Mouse (Mus musculus) midbrain, embryonic 16.5 days (tissue): ENCODE measurements around the gene Zfp566. TPM values are rescaled to one million over a fixed set of nuclear protein-coding genes. Genes with fewer than 3 reads are reported as not detected.

ENCODE experiments used
- ATAC-seq: fragments of 200-750 bp; cut with Nextera tagmentation; 2 replicates; pipeline ENCODE4 v1.8.0; 2017; ENCODE audit warnings: moderate TSS enrichment
- H3K27ac ChIP-seq: fragments of 300-500 bp; sonication (generic); 2 replicates; pipeline ENCODE4 v1.5.1; 2014; ENCODE audit warnings: mild to moderate bottlenecking, low read length, mixed read lengths
- H3K27me3 ChIP-seq: fragments of 300-500 bp; sonication (generic); 2 replicates; pipeline ENCODE4 v1.6.1; 2014; ENCODE audit warnings: low read depth, low read length, mixed read lengths; ENCODE audit not compliant: control insufficient read depth, insufficient read depth
- H3K36me3 ChIP-seq: fragments of 300-500 bp; sonication (generic); 2 replicates; pipeline ENCODE4 v1.6.1; 2014; ENCODE audit warnings: mild to moderate bottlenecking, low read length, moderate library complexity, mixed read lengths; ENCODE audit not compliant: control insufficient read depth, insufficient read depth
- H3K4me1 ChIP-seq: fragments of 300-500 bp; sonication (generic); 2 replicates; pipeline ENCODE4 v1.6.1; 2014; ENCODE audit warnings: mild to moderate bottlenecking, low read length, mixed read lengths; ENCODE audit not compliant: control insufficient read depth, insufficient read depth
- H3K4me2 ChIP-seq: fragments of 300-500 bp; sonication (generic); 2 replicates; pipeline ENCODE4 v1.6.1; 2014; ENCODE audit warnings: mild to moderate bottlenecking, low read length, mixed read lengths
- H3K4me3 ChIP-seq: fragments of 300-500 bp; sonication (generic); 2 replicates; pipeline ENCODE4 v1.5.1; 2014; ENCODE audit warnings: low read depth, mild to moderate bottlenecking, low read length, moderate library complexity, mixed read lengths
- H3K9ac ChIP-seq: fragments of 300-500 bp; sonication (generic); 2 replicates; pipeline ENCODE4 v1.6.1; 2014; ENCODE audit warnings: low read depth, low read length, mixed read lengths
- H3K9me3 ChIP-seq: fragments of 300-500 bp; sonication (generic); replicated peaks from 2 replicates; pipeline ENCODE4 v1.6.1; 2014; ENCODE audit warnings: mild to moderate bottlenecking, low read length, mixed read lengths; ENCODE audit not compliant: control insufficient read depth, poor library complexity, severe bottlenecking
- WGBS: fragments of 180-500 bp; shearing (Covaris S2); extraction: QIAGEN DNeasy Blood & Tissue Kit; methylation state at CpG from one replicate; pipeline ENCODE4 v1.1.7; 2014; 5-methylcytosine and 5-hydroxymethylcytosine counted together
- polyA plus RNA-seq: library from polyadenylated mRNA; unstranded; fragments of >200 nt; fragmentation: Nextera tagmentation; extraction: Ambion mirVana; gene quantifications from 2 replicates; pipeline ENCODE4 v1.2.1, GENCODE M21; 2015

The Zfp566 gene
- polyA plus RNA-seq, 1 experiment from 2014 or later = 18.1 TPM

GRCm38 (mm10) chr7:30099297-30099696 lies 9.0 kb upstream of the Zfp566 start:
- 98% methylated on average over 13 of the region's 13 CpGs for WGBS
- no peak overlapping the region for H3K9ac ChIP-seq
- peaks cover 4% of the 10 kb centered on the region; the same call in 1 of the 2 replicates for H3K9me3 ChIP-seq
- H3K27ac ChIP-seq = no peak overlapping the region
- H3K36me3 ChIP-seq = peaks cover 37% of the 10 kb centered on the region
- H3K4me2 ChIP-seq = no peak overlapping the region
- H3K27me3 ChIP-seq = no peaks in the 10 kb centered on the region
- H3K4me1 ChIP-seq = peaks cover 18% of the 10 kb centered on the region
- no peak overlapping the region for H3K4me3 ChIP-seq
- no peak for ATAC-seq

- H3K4me1 ChIP-seq = peaks cover 23% of the 10 kb centered on the region
- H3K4me2 ChIP-seq = peak overlapping the region; percentile 74
- H3K27ac ChIP-seq = peak overlapping the region; percentile 18; the same call in 1 of the 2 replicates
- peak overlapping the region; percentile 78 for H3K4me3 ChIP-seq
- no peaks in the 10 kb centered on the region for H3K9me3 ChIP-seq
- H3K9ac ChIP-seq = peak overlapping the region; percentile 64
- H3K36me3 ChIP-seq = peaks cover 13% of the 10 kb centered on the region
- ATAC-seq = no peak
- WGBS = 3% methylated on average over 5 of the region's 5 CpGs
- no peaks in the 10 kb centered on the region for H3K27me3 ChIP-seq
These were observed 5.3 kb upstream of the Zfp566 start for GRCm38 (mm10) chr7:30095551-30096125.

GRCm38 (mm10) chr7:30094646-30095429 lies 4.5 kb upstream of the Zfp566 start, which contains the start of gene Zfp260:
Zfp260 (plus strand) TSS chr7:30094777.
- no peaks in the 10 kb centered on the region for H3K27me3 ChIP-seq
- peaks cover 6% of the 10 kb centered on the region for H3K36me3 ChIP-seq
- H3K4me3 ChIP-seq = peak within 1 kb of the TSS; percentile 78
- peak within 1 kb of the TSS; percentile 98 for H3K27ac ChIP-seq
- WGBS = under 1% methylated on average over 26 of the region's 26 CpGs
- peak within 1 kb of the TSS; percentile 94 for H3K9ac ChIP-seq
- ATAC-seq = peak; percentile 81
- H3K4me2 ChIP-seq = peak within 1 kb of the TSS; percentile 74
- H3K9me3 ChIP-seq = no peaks in the 10 kb centered on the region
- peaks cover 23% of the 10 kb centered on the region for H3K4me1 ChIP-seq

GRCm38 (mm10) chr7:30093918-30094415 lies 3.6 kb upstream of the Zfp566 start:
- Histone ChIP-seq H3K36me3 (no peaks in the 10 kb centered on the region), H3K9me3 (no peaks in the 10 kb centered on the region), H3K9ac (peak overlapping the region; percentile 94; the same call in 1 of the 2 replicates), H3K4me3 (peak overlapping the region; percentile 78; the same call in 1 of the 2 replicates), H3K4me2 (peak overlapping the region; percentile 74), H3K27me3 (no peaks in the 10 kb centered on the region), H3K4me1 (peaks cover 30% of the 10 kb centered on the region), H3K27ac (peak overlapping the region; percentile 98)
- no peak for ATAC-seq
- WGBS = 80% methylated on average over 6 of the region's 6 CpGs

- no peak for ATAC-seq
- Histone ChIP-seq H3K27me3 (no peaks in the 10 kb centered on the region), H3K4me1 (peaks cover 39% of the 10 kb centered on the region), H3K4me2 (no peak overlapping the region), H3K9ac (no peak overlapping the region), H3K36me3 (no peaks in the 10 kb centered on the region), H3K27ac (no peak overlapping the region), H3K9me3 (no peaks in the 10 kb centered on the region), H3K4me3 (no peak overlapping the region)
- WGBS = 88% methylated on average over 9 of the region's 9 CpGs
These were observed 2.3 kb upstream of the Zfp566 start for GRCm38 (mm10) chr7:30092666-30093065.

- H3K27me3 ChIP-seq = no peaks in the 10 kb centered on the region
- WGBS = 5% methylated on average over 9 of the region's 9 CpGs
- peaks cover 30% of the 10 kb centered on the region for H3K4me1 ChIP-seq
- peak overlapping the region; percentile 59 for H3K4me3 ChIP-seq
- peaks cover 6% of the 10 kb centered on the region for H3K36me3 ChIP-seq
- no peaks in the 10 kb centered on the region for H3K9me3 ChIP-seq
- peak overlapping the region; percentile 89 for H3K27ac ChIP-seq
- ATAC-seq = peak; percentile 15
- peak overlapping the region; percentile 65 for H3K4me2 ChIP-seq
- peak overlapping the region; percentile 74 for H3K9ac ChIP-seq
These were observed 751 bp upstream of the Zfp566 start for GRCm38 (mm10) chr7:30090970-30091585.

- Histone ChIP-seq H3K9ac (peak overlapping the region; percentile 74), H3K36me3 (peaks cover 21% of the 10 kb centered on the region), H3K27me3 (no peaks in the 10 kb centered on the region), H3K9me3 (no peaks in the 10 kb centered on the region), H3K4me2 (peak overlapping the region; percentile 97), H3K27ac (no peak overlapping the region), H3K4me1 (peaks cover 28% of the 10 kb centered on the region), H3K4me3 (peak overlapping the region; percentile 59)
- WGBS = 15% methylated on average over 6 of the region's 6 CpGs
- no peak for ATAC-seq
These were observed 922 bp downstream of the Zfp566 start for GRCm38 (mm10) chr7:30089405-30089804.

- WGBS = 95% methylated on average over 9 of the region's 9 CpGs
These were observed 3.8 kb downstream of the Zfp566 start for GRCm38 (mm10) chr7:30086524-30086923.

More at GRCm38 (mm10) chr7:30086524-30086923, 3.8 kb downstream of the Zfp566 start:
- no peak overlapping the region for H3K9ac ChIP-seq
- H3K27me3 ChIP-seq = no peaks in the 10 kb centered on the region
- ATAC-seq = no peak
- no peak overlapping the region for H3K4me2 ChIP-seq
- H3K27ac ChIP-seq = no peak overlapping the region
- H3K9me3 ChIP-seq = no peaks in the 10 kb centered on the region
- peaks cover 25% of the 10 kb centered on the region for H3K36me3 ChIP-seq
- no peak overlapping the region for H3K4me3 ChIP-seq
- H3K4me1 ChIP-seq = peaks cover 24% of the 10 kb centered on the region
